Mouse (Mus musculus): ENCODE data around the gene Kcnk18. TPM values are rescaled to one million over a fixed set of nuclear protein-coding genes. Genes with fewer than 3 reads are reported as not detected.

The Kcnk18 gene
- polyA plus RNA-seq (2015; fragmentation: Nextera tagmentation; extraction: Ambion mirVana), result not detected in 2 replicates

DNA sequence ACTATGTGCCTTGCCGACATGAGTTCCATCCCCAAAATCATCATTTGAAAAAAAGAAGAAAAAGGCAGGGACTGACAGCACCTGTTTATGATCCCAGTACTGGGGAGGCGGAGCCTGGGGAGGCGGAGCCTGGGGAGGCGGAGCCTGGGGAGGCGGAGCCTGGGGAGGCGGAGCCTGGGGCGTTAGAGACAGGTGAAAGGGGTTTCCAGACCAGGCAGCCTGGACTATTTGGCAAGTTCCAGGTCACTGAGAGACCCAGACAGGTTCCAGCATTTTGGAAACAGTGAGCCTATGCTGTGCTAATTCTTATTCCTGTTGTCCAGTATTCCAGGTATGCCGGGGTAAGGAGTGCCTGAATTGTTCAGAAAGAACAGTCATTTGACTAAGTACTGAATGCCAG, at the start of gene Kcnk18:
Gene Kcnk18, plus strand, starts transcription at position 224 of the 400 bp plus-strand sequence.
- Histone ChIP-seq H3K27ac (no peak within 1 kb of the TSS), H3K4me1 (no peaks in the 10 kb centered on the region), H3K9ac (no peak within 1 kb of the TSS), H3K36me3 (no peaks in the 10 kb centered on the region), H3K9me3 (no peaks in the 10 kb centered on the region), H3K27me3 (no peaks in the 10 kb centered on the region), H3K4me2 (no peak within 1 kb of the TSS), H3K4me3 (no peak within 1 kb of the TSS)
- ATAC-seq (ENCODE audit: insufficient number of reproducible peaks, low FRiP score, low TSS enrichment, low read depth), result no peak
- WGBS, result 87% methylated on average over 8 of the region's 8 CpGs

DNA sequence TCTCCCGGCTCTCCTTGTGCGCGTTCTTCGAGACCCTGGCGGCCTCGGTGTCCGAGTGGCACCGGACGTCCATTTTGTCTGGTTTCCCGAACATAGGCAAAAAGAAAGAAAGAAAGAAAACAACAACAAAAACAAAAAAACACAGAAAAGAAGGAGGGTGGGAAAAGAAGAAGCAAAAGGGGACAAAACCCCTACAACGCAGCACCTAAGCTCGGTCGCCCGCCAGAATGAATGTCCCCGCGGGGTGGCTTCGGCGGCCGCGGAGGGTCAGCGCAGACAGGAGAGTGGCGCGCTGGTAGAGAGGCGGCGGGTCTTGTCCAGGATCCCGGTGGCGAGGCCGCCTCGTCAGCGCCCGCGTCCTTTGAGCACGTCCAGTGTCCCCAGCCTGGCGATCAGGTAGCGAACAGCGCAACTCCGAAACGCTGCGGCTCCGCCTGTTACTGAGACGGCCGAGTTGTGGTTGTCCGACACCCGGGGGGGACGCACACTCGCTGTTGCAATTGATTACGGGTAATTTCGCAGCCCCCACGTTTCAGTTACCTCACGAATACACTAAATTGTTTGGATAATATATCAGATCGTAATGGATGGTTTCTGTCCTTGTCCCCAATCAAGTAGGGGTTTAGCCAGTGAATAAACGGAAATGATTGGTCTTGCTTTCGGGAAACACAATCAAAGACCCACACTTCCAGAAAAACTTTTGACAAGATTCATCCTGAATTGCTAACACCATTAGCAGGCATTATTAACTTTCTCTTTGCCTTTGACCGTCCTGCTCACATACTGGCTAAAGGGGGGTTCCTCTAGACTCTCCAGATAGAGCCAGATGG, 48.9 kb upstream of the Kcnk18 start, which contains the start of gene Vax1:
Gene Vax1, minus strand, starts transcription at position 121 of the 830 bp plus-strand sequence.
- WGBS, result under 1% methylated on average over 54 of the region's 54 CpGs
- no peaks in the 10 kb centered on the region for H3K36me3 ChIP-seq
- no peak within 1 kb of the TSS for H3K27ac ChIP-seq
- H3K4me3 ChIP-seq, result peak within 1 kb of the TSS; percentile 24
- peaks cover 44% of the 10 kb centered on the region for H3K4me1 ChIP-seq
- peak within 1 kb of the TSS; percentile 41 for H3K4me2 ChIP-seq
- H3K9me3 ChIP-seq, result no peaks in the 10 kb centered on the region
- H3K27me3 ChIP-seq, result peaks cover 97% of the 10 kb centered on the region
- 0 out of 2 replicates have a peak within 1 kb of the TSS, but pooled peaks have one; percentile 3 for H3K9ac ChIP-seq
- ATAC-seq (ENCODE audit: insufficient number of reproducible peaks, low FRiP score, low TSS enrichment, low read depth), result no peak

DNA sequence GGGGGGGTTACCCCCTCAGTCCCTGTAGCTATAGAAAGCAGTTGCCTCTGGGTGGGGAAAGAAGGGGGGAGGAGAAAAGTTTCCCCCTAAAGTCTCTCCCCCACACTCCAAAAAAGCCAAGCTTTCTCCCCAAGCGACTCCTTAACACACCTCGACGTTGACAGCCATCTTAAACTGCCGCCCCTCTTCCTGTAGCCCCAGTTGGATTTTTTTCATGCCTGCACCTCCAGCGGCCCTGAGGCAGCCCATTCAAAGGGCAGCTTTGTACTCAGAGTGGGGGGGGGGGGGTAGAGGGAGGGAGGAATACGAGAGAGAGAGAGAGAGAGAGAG, 48.3 kb upstream of the Kcnk18 start:
- Histone ChIP-seq H3K36me3 (no peaks in the 10 kb centered on the region), H3K27ac (no peak overlapping the region), H3K4me2 (no peak overlapping the region), H3K4me1 (peaks cover 42% of the 10 kb centered on the region), H3K9ac (no peak overlapping the region), H3K4me3 (no peak overlapping the region), H3K9me3 (no peaks in the 10 kb centered on the region), H3K27me3 (peaks cover 97% of the 10 kb centered on the region)
- 1% methylated on average over 6 of the region's 6 CpGs for WGBS
- no peak for ATAC-seq (ENCODE audit: insufficient number of reproducible peaks, low FRiP score, low TSS enrichment, low read depth)

DNA sequence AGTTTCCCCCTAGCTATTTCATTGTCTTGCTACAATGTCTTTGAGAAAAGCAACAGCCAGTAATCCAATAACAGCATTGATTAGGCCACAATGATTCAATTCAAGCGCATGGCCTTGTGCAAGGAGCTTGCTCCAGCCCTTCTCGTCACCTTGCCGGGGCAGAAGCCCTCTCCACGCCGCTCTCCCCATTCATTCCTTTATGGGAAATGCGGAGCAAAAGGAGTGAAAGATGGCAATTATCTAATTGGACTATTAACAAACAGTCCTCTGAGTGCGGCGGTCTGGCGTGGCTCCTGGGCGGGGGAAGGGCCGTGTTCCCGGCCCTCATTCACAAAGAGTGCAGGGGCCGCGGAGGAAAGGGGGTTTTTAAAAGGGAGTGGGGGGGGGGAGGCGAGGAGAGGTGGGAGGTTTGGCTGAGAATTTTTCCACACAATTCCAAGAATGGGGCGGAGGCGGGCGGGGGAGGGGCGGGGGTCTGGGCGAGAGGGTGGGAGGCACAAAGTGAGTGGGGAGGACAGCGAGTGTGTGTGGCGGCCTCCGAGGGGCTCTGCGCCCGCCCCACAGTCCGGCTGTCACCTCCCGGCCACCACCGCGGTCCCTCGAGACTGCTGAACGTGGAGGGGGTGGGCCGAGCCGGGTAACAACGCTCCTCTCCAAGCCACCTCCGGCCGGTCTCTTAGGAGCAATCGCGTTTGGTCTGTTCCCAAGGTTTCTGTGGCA, 47.7 kb upstream of the Kcnk18 start:
- Histone ChIP-seq H3K36me3 (no peaks in the 10 kb centered on the region), H3K9me3 (no peaks in the 10 kb centered on the region), H3K9ac (no peak overlapping the region), H3K4me1 (peaks cover 37% of the 10 kb centered on the region), H3K4me2 (no peak overlapping the region), H3K27ac (no peak overlapping the region), H3K4me3 (0 out of 2 replicates have a peak overlapping the region, but pooled peaks have one; percentile 4), H3K27me3 (peaks cover 96% of the 10 kb centered on the region)
- ATAC-seq (ENCODE audit: insufficient number of reproducible peaks, low FRiP score, low TSS enrichment, low read depth), result no peak
- under 1% methylated on average over 36 of the region's 38 CpGs for WGBS

DNA sequence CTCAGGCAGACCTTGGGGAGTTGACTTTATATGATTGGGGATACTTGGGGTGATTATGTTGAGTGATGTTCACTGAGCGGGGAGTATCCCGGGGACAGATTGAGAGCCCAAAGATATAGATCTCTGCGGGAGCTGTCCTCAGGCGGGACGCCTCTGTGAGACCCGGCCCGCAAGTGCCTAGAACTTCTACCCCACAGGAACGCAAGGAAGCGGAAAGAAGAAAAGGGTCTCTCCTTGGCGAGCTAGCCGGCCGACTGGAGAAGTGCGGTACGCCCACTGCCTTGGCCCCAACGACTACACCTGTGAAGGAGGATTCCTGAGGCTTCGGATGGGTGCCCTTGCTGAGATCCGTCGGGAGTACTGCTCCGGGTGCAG, 47.2 kb upstream of the Kcnk18 start:
- WGBS, result under 1% methylated on average over 19 of the region's 19 CpGs
- Histone ChIP-seq H3K9ac (no peak overlapping the region), H3K4me2 (no peak overlapping the region), H3K27me3 (peaks cover 93% of the 10 kb centered on the region), H3K27ac (no peak overlapping the region), H3K4me1 (peaks cover 32% of the 10 kb centered on the region), H3K36me3 (no peaks in the 10 kb centered on the region), H3K4me3 (no peak overlapping the region), H3K9me3 (no peaks in the 10 kb centered on the region)
- no peak for ATAC-seq (ENCODE audit: insufficient number of reproducible peaks, low FRiP score, low TSS enrichment, low read depth)

DNA sequence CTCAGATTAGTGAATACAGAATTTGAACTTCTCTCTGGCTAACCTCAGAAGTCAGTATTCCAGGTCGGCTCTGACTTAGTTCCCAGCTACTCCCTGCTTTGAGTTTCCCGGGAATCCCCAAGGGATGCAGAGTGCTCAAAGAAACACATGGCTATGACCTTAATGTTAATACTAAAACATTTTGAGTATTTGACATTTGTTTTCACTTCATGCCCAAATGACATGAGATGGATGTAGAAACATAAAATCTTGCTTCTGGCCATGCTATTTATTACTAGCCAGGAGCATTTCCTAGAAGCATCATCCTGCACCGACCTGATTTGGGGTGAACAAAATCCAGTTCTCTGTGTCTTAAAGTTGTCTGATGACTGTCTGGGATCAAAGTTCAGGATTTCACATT, 46.2 kb upstream of the Kcnk18 start:
- Histone ChIP-seq H3K4me1 (peaks cover 32% of the 10 kb centered on the region), H3K9me3 (no peaks in the 10 kb centered on the region), H3K4me2 (no peak overlapping the region), H3K27me3 (peaks cover 91% of the 10 kb centered on the region), H3K36me3 (no peaks in the 10 kb centered on the region), H3K27ac (no peak overlapping the region), H3K4me3 (no peak overlapping the region), H3K9ac (no peak overlapping the region)
- WGBS, result 4% methylated on average over 3 of the region's 3 CpGs
- no peak for ATAC-seq (ENCODE audit: insufficient number of reproducible peaks, low FRiP score, low TSS enrichment, low read depth)

DNA sequence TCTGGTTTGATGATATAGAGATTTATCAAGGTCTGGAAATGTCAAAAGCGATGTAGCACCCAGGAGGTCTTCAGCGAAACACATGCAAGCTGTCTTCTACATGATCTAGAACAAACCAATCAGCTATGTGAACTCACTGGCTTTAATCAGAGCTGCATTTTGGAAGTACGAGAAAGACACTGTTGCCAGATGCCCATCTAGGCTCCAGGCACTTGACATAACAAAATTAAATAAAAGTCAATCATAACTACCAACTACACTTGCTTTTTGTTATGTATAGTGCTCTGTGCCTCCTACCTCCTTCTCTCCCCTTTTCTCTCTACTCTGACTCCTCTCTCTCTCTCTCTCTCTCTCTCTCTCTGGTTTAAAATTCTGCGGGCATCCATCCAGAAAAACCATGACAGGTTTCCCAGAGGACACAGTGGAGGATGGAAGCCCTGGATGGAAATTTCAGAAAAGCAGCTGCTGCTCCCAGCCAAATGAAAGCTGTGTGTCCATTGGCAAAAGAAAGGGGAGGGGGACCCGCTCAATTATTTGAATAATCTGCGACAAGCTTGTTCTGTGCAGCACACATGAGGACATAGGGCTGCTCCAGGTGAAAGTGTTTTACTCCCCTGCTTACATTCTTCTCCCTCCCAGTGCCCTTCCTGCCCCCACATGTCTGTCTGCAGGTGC, 45.5 kb upstream of the Kcnk18 start:
- Histone ChIP-seq H3K9ac (no peak overlapping the region), H3K9me3 (no peaks in the 10 kb centered on the region), H3K27me3 (peaks cover 89% of the 10 kb centered on the region), H3K4me3 (no peak overlapping the region), H3K4me2 (no peak overlapping the region), H3K36me3 (no peaks in the 10 kb centered on the region), H3K27ac (no peak overlapping the region), H3K4me1 (peaks cover 30% of the 10 kb centered on the region)
- 11% methylated on average over 6 of the region's 6 CpGs for WGBS
- ATAC-seq (ENCODE audit: insufficient number of reproducible peaks, low FRiP score, low TSS enrichment, low read depth), result no peak

DNA sequence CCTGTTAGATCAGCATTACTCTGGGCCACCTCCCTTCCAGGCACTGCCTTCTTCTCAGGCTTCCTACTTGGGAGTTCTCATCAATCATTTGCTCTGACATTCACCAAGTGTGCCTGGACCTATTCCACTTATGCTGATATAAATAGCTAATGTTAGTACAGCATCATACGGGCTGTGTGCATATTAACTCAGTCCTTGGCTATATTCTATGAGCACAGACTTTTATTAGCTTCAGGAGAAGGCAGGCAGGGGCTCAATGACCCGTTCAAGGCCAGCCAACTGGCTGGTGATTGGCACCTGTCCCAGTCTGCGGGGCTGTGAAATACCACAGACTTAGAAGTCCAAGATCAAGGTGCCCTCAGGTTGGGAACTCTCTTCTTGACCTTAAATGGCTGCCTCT, 35.0 kb upstream of the Kcnk18 start:
- Histone ChIP-seq H3K27me3 (peaks cover 56% of the 10 kb centered on the region), H3K4me1 (no peaks in the 10 kb centered on the region; the same call in 1 of the 2 replicates), H3K9me3 (no peaks in the 10 kb centered on the region), H3K9ac (no peak overlapping the region), H3K27ac (no peak overlapping the region), H3K4me3 (no peak overlapping the region), H3K36me3 (no peaks in the 10 kb centered on the region), H3K4me2 (no peak overlapping the region)
- WGBS, result 23% methylated on average over 3 of the region's 3 CpGs
- no peak for ATAC-seq (ENCODE audit: insufficient number of reproducible peaks, low FRiP score, low TSS enrichment, low read depth)

DNA sequence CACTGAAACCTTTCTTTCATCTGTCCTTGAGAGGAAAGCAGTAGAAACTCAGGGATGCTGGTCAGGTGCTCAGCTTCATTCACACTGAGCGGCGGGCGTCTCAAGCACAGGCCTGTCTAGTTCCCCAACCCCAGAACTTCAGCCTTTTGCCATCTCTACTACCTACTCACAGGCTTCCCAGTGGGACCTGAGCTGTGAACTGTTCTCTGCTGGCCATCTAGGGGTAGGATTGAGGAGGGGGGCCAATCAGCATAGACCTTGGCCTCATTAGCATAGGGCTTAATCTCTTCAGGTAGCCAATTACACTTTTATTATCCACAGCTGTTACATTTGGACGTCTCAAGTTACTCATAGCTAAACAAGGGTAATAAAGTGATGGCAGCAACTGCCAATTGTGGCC, 30.0 kb upstream of the Kcnk18 start:
- Histone ChIP-seq H3K4me2 (no peak overlapping the region), H3K9me3 (no peaks in the 10 kb centered on the region), H3K27ac (no peak overlapping the region), H3K4me1 (peaks cover 3% of the 10 kb centered on the region), H3K27me3 (peaks cover 82% of the 10 kb centered on the region), H3K36me3 (no peaks in the 10 kb centered on the region), H3K9ac (no peak overlapping the region), H3K4me3 (no peak overlapping the region)
- ATAC-seq (ENCODE audit: insufficient number of reproducible peaks, low FRiP score, low TSS enrichment, low read depth), result no peak
- WGBS, result 10% methylated on average over 4 of the region's 4 CpGs

DNA sequence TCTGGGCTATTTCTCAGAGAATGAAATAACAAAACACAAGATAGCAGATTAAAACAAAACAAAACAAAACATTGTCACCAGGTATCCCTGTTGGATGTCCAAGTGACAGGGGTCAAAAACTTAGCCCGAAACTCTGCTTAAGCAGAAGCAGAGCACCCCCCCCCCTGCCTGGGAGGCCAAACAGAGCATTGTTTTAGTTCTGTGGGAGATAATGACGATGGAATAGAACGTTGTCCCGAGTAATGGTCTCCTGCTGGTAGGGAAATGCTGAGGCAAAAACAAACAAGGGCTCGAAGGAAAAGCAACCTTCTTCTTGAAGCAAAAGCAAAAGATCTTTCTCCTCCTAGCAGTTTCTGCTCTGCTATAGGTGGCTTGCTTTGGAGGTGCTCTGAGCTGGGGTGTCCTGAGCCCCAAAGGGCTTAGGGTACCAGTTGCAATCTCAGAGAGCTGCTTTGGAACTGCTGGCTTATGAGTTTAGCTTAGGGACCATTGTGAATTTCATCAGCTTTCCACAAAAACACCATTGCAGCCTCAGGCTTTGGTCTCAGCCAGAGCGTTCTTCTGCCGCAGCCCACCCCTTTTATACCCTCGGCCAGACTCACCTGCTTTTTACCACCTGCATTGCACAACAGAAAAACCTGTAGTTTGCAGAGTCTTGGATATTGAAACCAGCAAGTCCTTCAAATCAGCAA, 28.4 kb upstream of the Kcnk18 start:
- ATAC-seq (ENCODE audit: insufficient number of reproducible peaks, low FRiP score, low TSS enrichment, low read depth), result no peak
- Histone ChIP-seq H3K4me1 (peaks cover 8% of the 10 kb centered on the region), H3K4me3 (no peak overlapping the region), H3K36me3 (no peaks in the 10 kb centered on the region), H3K9ac (no peak overlapping the region), H3K27me3 (peaks cover 87% of the 10 kb centered on the region), H3K9me3 (no peaks in the 10 kb centered on the region), H3K4me2 (no peak overlapping the region), H3K27ac (no peak overlapping the region)
- WGBS, result 2% methylated on average over 8 of the region's 8 CpGs

DNA sequence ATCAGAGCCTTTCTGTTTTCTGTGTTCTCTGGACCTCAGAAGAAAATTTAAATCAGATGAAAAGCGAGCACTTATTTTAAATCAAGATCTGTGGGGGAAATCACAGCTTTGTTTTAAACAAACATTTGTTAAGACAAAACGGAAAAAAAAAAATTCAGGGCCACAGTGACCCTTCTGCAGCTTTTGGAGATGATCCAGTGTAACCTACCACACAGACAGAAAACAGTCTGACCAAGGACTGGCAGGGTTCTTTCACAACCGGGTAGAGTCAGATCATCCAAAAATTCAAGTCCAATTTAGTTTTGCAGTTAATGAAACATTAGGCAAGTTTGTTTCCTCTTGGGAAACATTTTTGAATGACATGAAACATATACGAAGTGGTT, 27.9 kb upstream of the Kcnk18 start:
- 13% methylated on average over 4 of the region's 4 CpGs for WGBS

More for the DNA sequence above, 27.9 kb upstream of the Kcnk18 start:
- peaks cover 88% of the 10 kb centered on the region for H3K27me3 ChIP-seq
- H3K27ac ChIP-seq, result no peak overlapping the region
- no peaks in the 10 kb centered on the region for H3K36me3 ChIP-seq
- H3K4me2 ChIP-seq, result no peak overlapping the region
- no peak for ATAC-seq (ENCODE audit: insufficient number of reproducible peaks, low FRiP score, low TSS enrichment, low read depth)
- H3K9me3 ChIP-seq, result no peaks in the 10 kb centered on the region
- H3K4me3 ChIP-seq, result no peak overlapping the region
- H3K9ac ChIP-seq, result no peak overlapping the region
- H3K4me1 ChIP-seq, result peaks cover 8% of the 10 kb centered on the region
